Mouse (Mus musculus) MEL (cell line): ENCODE results near the gene Zfp963.
A peak's percentile ranks its signal among the peaks of the same experiment; 100 is the strongest.

Experiments
- CHD2 ChIP-seq: IDR thresholded peaks from 2 replicates; pipeline ENCODE4 v1.6.1; 2011; ENCODE audit warnings: low read length, improper control_type of control experiment
- CTCF ChIP-seq, 3 experiments: IDR thresholded peaks in 2 of 3; conservative IDR thresholded peaks in 1 of 3; 2 replicates each; pipeline ENCODE4 v1.5.1; 2011 to 2012; ENCODE audit warnings: low read length in 3 of 3, low read depth in 2 of 3, mild to moderate bottlenecking in 2 of 3, improper control_type of control experiment in 1 of 3, inconsistent platforms in 1 of 3, mixed read lengths in 1 of 3, moderate library complexity in 1 of 3; ENCODE audit not compliant: control insufficient read depth in 1 of 3, insufficient read depth in 1 of 3, poor library complexity in 1 of 3, severe bottlenecking in 1 of 3
- EP300 ChIP-seq, 2 experiments: IDR thresholded peaks; 2 replicates each; pipeline ENCODE4 v1.6.1; 2011; ENCODE audit warnings: improper control_type of control experiment in 2 of 2, low read length in 2 of 2, low read depth in 1 of 2, mild to moderate bottlenecking in 1 of 2
- HCFC1 ChIP-seq: IDR thresholded peaks from 2 replicates; pipeline ENCODE4 v1.6.1; 2012; ENCODE audit warnings: low read depth, mild to moderate bottlenecking, inconsistent platforms, low read length, improper control_type of control experiment, moderate library complexity
- JUND ChIP-seq: IDR thresholded peaks from 2 replicates; pipeline ENCODE4 v1.6.1; 2011; ENCODE audit warnings: low read depth, mild to moderate bottlenecking, improper control_type of control experiment, low read length
- MAFK ChIP-seq: IDR thresholded peaks from 2 replicates; pipeline ENCODE4 v1.6.1; 2011; ENCODE audit warnings: low read depth, mild to moderate bottlenecking, low read length, improper control_type of control experiment, borderline replicate concordance
- MAX ChIP-seq: IDR thresholded peaks from 2 replicates; pipeline ENCODE4 v1.6.1; 2011; ENCODE audit warnings: low read length, improper control_type of control experiment
- MAZ ChIP-seq: IDR thresholded peaks from 2 replicates; pipeline ENCODE4 v1.6.1; 2012; ENCODE audit warnings: low read depth, mild to moderate bottlenecking, inconsistent platforms, low read length, improper control_type of control experiment
- MXI1 ChIP-seq: IDR thresholded peaks from 2 replicates; pipeline ENCODE4 v1.6.1; 2011; ENCODE audit warnings: mild to moderate bottlenecking, low read depth, low read length, improper control_type of control experiment
- POLR2A ChIP-seq, 2 experiments: IDR thresholded peaks; 2 replicates each; pipeline ENCODE4 v1.6.1; 2011 to 2012; ENCODE audit warnings: low read length in 2 of 2, mild to moderate bottlenecking in 2 of 2, control low read depth in 1 of 2, improper control_type of control experiment in 1 of 2, low read depth in 1 of 2, moderate library complexity in 1 of 2; ENCODE audit not compliant: control insufficient read depth in 1 of 2, insufficient read depth in 1 of 2, poor library complexity in 1 of 2
- RCOR1 ChIP-seq: IDR thresholded peaks from 2 replicates; pipeline ENCODE4 v1.6.1; 2012; ENCODE audit warnings: low read depth, mild to moderate bottlenecking, inconsistent platforms, low read length, improper control_type of control experiment
- TCF12 ChIP-seq: IDR thresholded peaks from 2 replicates; pipeline ENCODE4 v1.6.1; 2014; ENCODE audit warnings: low read depth, mild to moderate bottlenecking, inconsistent platforms, low read length, improper control_type of control experiment, moderate library complexity
- UBTF ChIP-seq: IDR thresholded peaks from 2 replicates; pipeline ENCODE4 v1.6.1; 2012; ENCODE audit warnings: low read depth, mild to moderate bottlenecking, inconsistent platforms, low read length, improper control_type of control experiment, moderate library complexity, borderline replicate concordance; ENCODE audit not compliant: insufficient read depth
- ZC3H11A ChIP-seq: IDR thresholded peaks from 2 replicates; pipeline ENCODE4 v1.6.1; 2012; ENCODE audit warnings: low read depth, mild to moderate bottlenecking, inconsistent platforms, low read length, improper control_type of control experiment

DNA sequence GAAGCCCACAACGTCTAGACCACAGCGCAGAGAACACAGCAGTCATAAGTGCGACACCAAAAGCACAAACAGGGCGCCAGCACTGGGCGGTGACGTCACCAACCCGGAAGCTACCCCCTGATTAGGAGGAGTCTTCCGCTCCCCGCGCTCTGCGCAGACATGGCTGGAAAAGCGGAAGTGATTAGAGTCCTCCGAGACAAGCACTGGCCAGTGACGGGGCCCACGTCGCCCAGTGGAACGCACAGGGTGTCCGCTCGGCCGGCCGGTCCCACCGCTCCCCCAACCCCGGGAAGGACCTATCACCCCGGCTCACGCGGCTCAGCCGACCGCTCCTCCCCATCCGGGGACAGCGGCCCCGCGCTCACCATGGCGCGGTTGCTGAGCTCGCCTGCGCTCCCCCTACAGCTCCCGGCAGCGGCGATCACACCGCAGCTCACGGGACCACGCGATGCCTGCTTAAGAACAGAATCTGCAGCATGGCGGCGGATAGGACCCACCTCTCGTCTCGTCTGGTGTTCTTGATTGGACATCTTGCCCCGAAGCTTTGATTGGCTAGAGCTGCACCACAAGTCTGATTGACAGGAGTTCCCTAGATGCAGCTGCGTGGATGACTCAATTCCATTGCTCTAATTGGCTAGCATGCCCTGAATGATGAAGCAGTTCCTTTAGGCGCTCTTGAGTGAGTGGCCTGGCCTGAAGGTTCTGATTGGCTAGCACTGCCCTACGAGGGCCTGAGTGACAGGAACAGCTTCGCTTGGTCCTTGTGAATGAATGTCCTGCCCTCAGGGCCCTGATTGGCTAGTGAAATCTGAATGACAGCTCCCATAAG lies 33.2 kb downstream of the Zfp963 start:
- no peak for TF ChIP-seq UBTF
- TF ChIP-seq MAZ, result peak; percentile 75; the same call in 1 of the 2 replicates
- peak; percentile 83 for TF ChIP-seq MAX
- TF ChIP-seq POLR2A (IDR thresholded peaks at IDR 0.05; ENCODE audit: control insufficient read depth in 1 of 2, insufficient read depth in 1 of 2, low read depth in 1 of 2, low read length in 2 of 2, poor library complexity in 1 of 2), result peak; percentile 89
- TF ChIP-seq EP300 (IDR thresholded peaks at IDR 0.05; ENCODE audit: low read depth in 1 of 2, low read length in 2 of 2), result peak in 1 of 2 experiments; percentile 44; a peak in 1 of 4 replicates
- TF ChIP-seq JUND, result peak; percentile 78
- no peak for TF ChIP-seq CTCF (IDR thresholded peaks at IDR 0.05 in 2 of 3, conservative IDR thresholded peaks at IDR 0.05 in 1 of 3; ENCODE audit: control insufficient read depth in 1 of 3, insufficient read depth in 1 of 3, low read depth in 2 of 3, low read length in 3 of 3, poor library complexity in 1 of 3, severe bottlenecking in 1 of 3)
- no peak for TF ChIP-seq ZC3H11A
- TF ChIP-seq RCOR1, result no peak
- TF ChIP-seq TCF12, result peak; percentile 50; the same call in 1 of the 2 replicates
- TF ChIP-seq CHD2, result peak; percentile 90
- TF ChIP-seq MXI1, result peak; percentile 89
- no peak for TF ChIP-seq MAFK
- TF ChIP-seq HCFC1, result peak; percentile 87
